Mouse (Mus musculus) ES-E14 (cell line): ENCODE results near the gene Slc39a11.

Experiments used
- CHD2 ChIP-seq: IDR thresholded peaks from 2 replicates; pipeline ENCODE4 v1.6.1; 2014; ENCODE audit warnings: mild to moderate bottlenecking, low read depth, low read length, inconsistent platforms
- HCFC1 ChIP-seq: IDR thresholded peaks from 2 replicates; pipeline ENCODE4 v1.6.1; 2012; ENCODE audit warnings: low read length, inconsistent platforms, borderline replicate concordance; ENCODE audit not compliant: insufficient read depth
- MAFK ChIP-seq: IDR thresholded peaks from 2 replicates; pipeline ENCODE4 v1.6.1; 2014; ENCODE audit warnings: mild to moderate bottlenecking, low read depth, low read length, inconsistent platforms; ENCODE audit not compliant: insufficient read depth
- ZC3H11A ChIP-seq: IDR thresholded peaks from 2 replicates; pipeline ENCODE4 v1.6.1; 2012; ENCODE audit warnings: low read depth, mild to moderate bottlenecking, inconsistent platforms, low read length, borderline replicate concordance

DNA sequence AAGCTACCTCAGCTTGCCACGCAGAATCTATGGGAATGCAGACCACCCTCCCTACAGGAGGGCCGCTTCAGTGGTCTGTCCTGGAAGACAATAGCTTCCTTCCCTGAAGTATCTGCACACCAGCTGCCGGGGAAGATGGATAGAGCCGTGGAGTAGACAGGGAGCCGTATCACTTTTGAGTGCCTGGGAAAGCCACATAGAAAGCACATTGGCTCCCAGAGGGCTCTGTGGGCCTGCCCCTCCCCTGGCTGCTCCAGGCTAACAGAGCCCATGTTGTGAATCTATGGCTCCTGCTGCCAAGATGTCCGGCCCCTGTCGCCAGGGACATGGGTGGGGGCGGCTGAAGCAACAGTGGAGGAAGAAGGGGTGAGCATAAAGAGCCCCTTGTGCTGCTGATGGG lies 355.4 kb downstream of the Slc39a11 start:
- TF ChIP-seq ZC3H11A, result no peak
- TF ChIP-seq MAFK, result no peak
- no peak for TF ChIP-seq HCFC1
- TF ChIP-seq CHD2, result no peak
